Mouse (Mus musculus): ENCODE data around the gene Zfhx2. TPM values are rescaled to one million over a fixed set of nuclear protein-coding genes. Genes with fewer than 3 reads are reported as not detected.

The Zfhx2 gene
- total and polyA plus RNA-seq, 2 experiments from 2014 or later, result 1.1 to 1.8 TPM

DNA sequence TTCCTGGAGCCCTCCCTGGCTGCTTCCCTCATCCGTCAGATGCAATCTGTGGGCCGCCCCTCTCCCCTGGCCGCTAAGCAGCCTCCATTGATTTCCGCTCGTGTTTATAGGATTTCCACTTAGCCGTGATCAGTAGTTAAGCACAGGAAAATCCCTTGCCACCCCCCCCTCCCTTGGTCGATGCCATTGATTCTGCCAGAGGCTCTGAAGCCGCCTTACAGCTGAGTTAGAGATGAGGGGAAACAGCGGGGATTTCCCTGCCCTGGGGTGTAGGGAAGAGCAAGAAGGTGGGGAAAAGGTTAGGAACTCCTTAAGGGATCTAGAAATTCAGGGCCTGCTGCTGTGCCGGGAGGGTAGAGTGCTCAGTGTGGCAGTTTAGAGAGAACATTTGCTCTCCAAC, 5.5 kb upstream of the Zfhx2 start:
- TF ChIP-seq CTCF (IDR thresholded peaks at IDR 0.05; ENCODE audit: low read depth), result no peak
- no peak for TF ChIP-seq EP300 (IDR thresholded peaks at IDR 0.05; ENCODE audit: low read depth)
- no peaks in the 10 kb centered on the region for H3K9me3 ChIP-seq (replicated peaks; ENCODE audit: control insufficient read depth, low read length)
- H3K9ac ChIP-seq (replicated peaks; ENCODE audit: low read depth, low read length), result 0 out of 2 replicates have a peak overlapping the region, but pooled peaks have one; percentile 3
- no peak for ATAC-seq (ENCODE audit: insufficient read depth, low read depth)
- H3K4me1 ChIP-seq (ENCODE audit: control insufficient read depth, insufficient read depth), result peaks cover 9% of the 10 kb centered on the region; the same call in 1 of the 2 replicates
- no peak overlapping the region for H3K4me3 ChIP-seq (ENCODE audit: low read depth, low read length)
- no peaks in the 10 kb centered on the region for H3K27me3 ChIP-seq (ENCODE audit: control insufficient read depth, insufficient read depth, low read length)
- 65% methylated on average over 10 of the region's 10 CpGs for WGBS
- DNase-seq (ENCODE audit: low spot score), result no peak
- H3K36me3 ChIP-seq (replicated peaks; ENCODE audit: control insufficient read depth, insufficient read depth, low read length), result peaks cover 19% of the 10 kb centered on the region; the same call in 1 of the 2 replicates
- H3K4me2 ChIP-seq (ENCODE audit: low read depth, low read length), result peak overlapping the region; percentile 19
- H3K27ac ChIP-seq (ENCODE audit: low read depth), result peak overlapping the region; percentile 79

DNA sequence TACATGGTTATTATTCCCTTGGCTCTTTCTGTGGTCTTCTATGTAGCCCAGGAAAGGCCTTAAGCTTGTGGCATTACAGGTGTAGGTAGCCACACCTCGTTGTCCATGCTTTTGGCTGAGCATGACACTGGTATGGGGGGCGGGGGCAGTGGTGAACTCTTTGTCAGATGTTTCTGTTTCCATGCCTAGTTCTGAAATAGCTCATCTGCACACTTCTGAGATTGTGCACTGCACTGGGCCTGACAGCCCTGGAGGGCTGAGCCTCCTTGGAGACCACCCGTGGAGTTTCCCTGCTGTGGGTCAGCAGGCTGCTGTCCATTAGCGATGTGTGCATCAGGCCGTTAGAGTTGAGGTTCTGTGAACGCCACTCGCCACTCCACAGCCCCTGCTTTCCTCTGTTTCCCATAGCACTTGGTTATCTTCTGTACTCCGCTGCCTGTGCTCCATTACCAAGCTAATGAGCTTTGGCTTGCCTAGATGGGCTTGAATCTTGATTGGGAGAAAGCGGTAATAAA, 4.5 kb upstream of the Zfhx2 start:
- H3K9me3 ChIP-seq (replicated peaks; ENCODE audit: control insufficient read depth, low read length), result no peaks in the 10 kb centered on the region
- no peak for ATAC-seq (ENCODE audit: insufficient read depth, low read depth)
- H3K4me1 ChIP-seq (ENCODE audit: control insufficient read depth, insufficient read depth), result peaks cover 9% of the 10 kb centered on the region; the same call in 1 of the 2 replicates
- H3K27ac ChIP-seq (ENCODE audit: low read depth), result no peak overlapping the region
- no peak overlapping the region for H3K4me2 ChIP-seq (ENCODE audit: low read depth, low read length)
- no peaks in the 10 kb centered on the region for H3K27me3 ChIP-seq (ENCODE audit: control insufficient read depth, insufficient read depth, low read length)
- no peak for DNase-seq (ENCODE audit: low spot score)
- H3K4me3 ChIP-seq (ENCODE audit: low read depth, low read length), result no peak overlapping the region
- 55% methylated on average over 9 of the region's 9 CpGs for WGBS
- H3K36me3 ChIP-seq (replicated peaks; ENCODE audit: control insufficient read depth, insufficient read depth, low read length), result peaks cover 19% of the 10 kb centered on the region; the same call in 1 of the 2 replicates
- TF ChIP-seq EP300 (IDR thresholded peaks at IDR 0.05; ENCODE audit: low read depth), result no peak
- TF ChIP-seq CTCF (IDR thresholded peaks at IDR 0.05; ENCODE audit: low read depth), result no peak
- H3K9ac ChIP-seq (replicated peaks; ENCODE audit: low read depth, low read length), result no peak overlapping the region

DNA sequence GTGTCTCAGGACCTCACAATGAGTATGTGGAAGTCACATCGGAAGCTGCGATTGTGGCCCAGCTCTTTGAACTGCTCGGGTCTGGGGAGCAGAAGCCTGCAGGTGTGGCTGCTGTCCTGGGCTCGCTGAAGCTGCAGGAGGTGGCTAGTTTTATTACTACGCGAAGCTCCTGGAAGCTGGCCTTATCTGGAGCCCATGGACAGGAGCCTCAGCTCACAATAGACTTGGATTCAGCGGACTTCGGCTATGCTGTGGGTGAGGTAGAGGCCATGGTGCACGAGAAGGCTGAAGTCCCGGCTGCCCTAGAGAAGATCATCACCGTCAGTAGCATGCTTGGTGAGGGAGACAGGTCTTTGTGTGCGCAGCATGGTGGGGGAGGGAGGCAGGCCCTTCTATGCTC, 3.5 kb upstream of the Zfhx2 start:
- H3K9me3 ChIP-seq (replicated peaks; ENCODE audit: control insufficient read depth, low read length), result no peaks in the 10 kb centered on the region
- H3K27me3 ChIP-seq (ENCODE audit: control insufficient read depth, insufficient read depth, low read length), result no peaks in the 10 kb centered on the region
- WGBS, result 70% methylated on average over 12 of the region's 12 CpGs
- H3K4me2 ChIP-seq (ENCODE audit: low read depth, low read length), result peak overlapping the region; percentile 67
- H3K27ac ChIP-seq (ENCODE audit: low read depth), result no peak overlapping the region
- H3K4me1 ChIP-seq (ENCODE audit: control insufficient read depth, insufficient read depth), result peaks cover 15% of the 10 kb centered on the region
- ATAC-seq (ENCODE audit: insufficient read depth, low read depth) (no peak), DNase-seq (ENCODE audit: low spot score) (no peak)
- peak overlapping the region; percentile 59; the same call in 1 of the 2 replicates for H3K9ac ChIP-seq (replicated peaks; ENCODE audit: low read depth, low read length)
- TF ChIP-seq CTCF (IDR thresholded peaks at IDR 0.05; ENCODE audit: low read depth) (no peak), EP300 (IDR thresholded peaks at IDR 0.05; ENCODE audit: low read depth) (no peak)
- peaks cover 16% of the 10 kb centered on the region; the same call in 1 of the 2 replicates for H3K36me3 ChIP-seq (replicated peaks; ENCODE audit: control insufficient read depth, insufficient read depth, low read length)
- peak overlapping the region; percentile 73; the same call in 1 of the 2 replicates for H3K4me3 ChIP-seq (ENCODE audit: low read depth, low read length)

DNA sequence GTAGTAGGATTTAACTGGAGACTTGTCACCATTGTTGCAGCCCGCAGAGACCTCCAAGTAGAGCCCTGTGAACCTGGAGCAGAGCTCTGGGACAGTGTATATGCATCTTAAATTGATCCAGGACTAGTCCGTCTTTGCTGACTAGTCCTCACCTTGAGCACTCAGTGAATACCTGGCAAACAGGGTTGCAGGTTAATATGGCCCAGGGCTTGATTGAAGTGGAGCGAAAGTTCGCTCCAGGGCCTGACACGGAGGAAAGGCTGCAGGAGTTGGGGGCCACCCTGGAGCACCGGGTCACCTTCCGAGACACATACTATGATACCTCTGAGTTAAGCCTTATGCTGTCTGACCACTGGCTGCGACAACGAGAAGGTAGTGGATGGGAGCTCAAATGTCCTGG, 3.1 kb upstream of the Zfhx2 start:
- ATAC-seq (ENCODE audit: insufficient read depth, low read depth) (no peak), DNase-seq (ENCODE audit: low spot score) (no peak)
- H3K27me3 ChIP-seq (ENCODE audit: control insufficient read depth, insufficient read depth, low read length), result no peaks in the 10 kb centered on the region
- peak overlapping the region; percentile 57 for H3K27ac ChIP-seq (ENCODE audit: low read depth)
- no peak for TF ChIP-seq CTCF (IDR thresholded peaks at IDR 0.05; ENCODE audit: low read depth)
- no peak for TF ChIP-seq EP300 (IDR thresholded peaks at IDR 0.05; ENCODE audit: low read depth)
- H3K4me2 ChIP-seq (ENCODE audit: low read depth, low read length), result peak overlapping the region; percentile 67
- peak overlapping the region; percentile 73 for H3K4me3 ChIP-seq (ENCODE audit: low read depth, low read length)
- H3K4me1 ChIP-seq (ENCODE audit: control insufficient read depth, insufficient read depth), result peaks cover 15% of the 10 kb centered on the region
- peaks cover 12% of the 10 kb centered on the region; the same call in 1 of the 2 replicates for H3K36me3 ChIP-seq (replicated peaks; ENCODE audit: control insufficient read depth, insufficient read depth, low read length)
- H3K9me3 ChIP-seq (replicated peaks; ENCODE audit: control insufficient read depth, low read length), result no peaks in the 10 kb centered on the region
- H3K9ac ChIP-seq (replicated peaks; ENCODE audit: low read depth, low read length), result peak overlapping the region; percentile 59
- WGBS, result 59% methylated on average over 9 of the region's 9 CpGs

DNA sequence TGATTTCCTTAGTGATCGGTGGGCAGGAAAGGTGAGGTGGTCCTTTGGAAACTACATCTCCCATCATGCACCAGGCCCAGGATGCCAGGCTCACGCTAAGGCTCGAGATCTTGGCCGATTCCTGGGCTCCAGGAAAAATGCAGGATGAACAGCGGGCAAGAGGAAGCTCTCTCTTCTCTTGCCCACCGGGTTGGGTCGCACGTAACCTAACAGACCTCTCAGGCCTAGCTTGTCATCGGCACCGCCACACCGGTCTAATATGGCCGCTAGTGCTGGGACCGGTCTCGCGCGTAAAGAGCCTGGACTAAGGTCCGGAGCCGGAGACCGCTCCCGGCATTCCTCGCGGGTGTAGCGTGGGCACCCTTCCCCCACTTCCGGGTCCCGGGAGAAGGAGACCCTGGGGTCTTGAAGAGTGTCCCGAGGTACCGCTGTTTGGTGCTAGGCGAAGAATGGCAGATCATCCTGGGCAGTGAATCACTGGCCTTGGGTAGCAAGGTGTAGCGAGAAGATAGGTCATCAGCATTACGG, 2.6 kb upstream of the Zfhx2 start, which contains the start of gene Thtpa:
TSS of gene Thtpa (plus strand) at position 81 of the 528 bp plus-strand sequence.
- Histone ChIP-seq H3K4me1 (ENCODE audit: control insufficient read depth, insufficient read depth) (peaks cover 15% of the 10 kb centered on the region), H3K36me3 (replicated peaks; ENCODE audit: control insufficient read depth, insufficient read depth, low read length) (peaks cover 9% of the 10 kb centered on the region; the same call in 1 of the 2 replicates), H3K9ac (replicated peaks; ENCODE audit: low read depth, low read length) (peak within 1 kb of the TSS; percentile 59), H3K27ac (ENCODE audit: low read depth) (peak within 1 kb of the TSS; percentile 57), H3K27me3 (ENCODE audit: control insufficient read depth, insufficient read depth, low read length) (no peaks in the 10 kb centered on the region), H3K4me3 (ENCODE audit: low read depth, low read length) (peak within 1 kb of the TSS; percentile 73), H3K9me3 (replicated peaks; ENCODE audit: control insufficient read depth, low read length) (no peaks in the 10 kb centered on the region), H3K4me2 (ENCODE audit: low read depth, low read length) (peak within 1 kb of the TSS; percentile 67)
- 2% methylated on average over 30 of the region's 30 CpGs for WGBS
- DNase-seq (ENCODE audit: low spot score), result peak; percentile 64
- no peak for TF ChIP-seq CTCF (IDR thresholded peaks at IDR 0.05; ENCODE audit: low read depth)
- TF ChIP-seq EP300 (IDR thresholded peaks at IDR 0.05; ENCODE audit: low read depth), result no peak
- ATAC-seq (ENCODE audit: insufficient read depth, low read depth), result peak; percentile 67

All from heart, postnatal 0 days (tissue).